Mouse (Mus musculus) kidney, adult 9 months (tissue): Measurements from ENCODE around the gene Gstm1.
"Not testable (repeated sequence)": the region's sequence is repeated elsewhere in the genome, so short reads cannot be mapped to it uniquely, and the experiment has no call there.

Source experiments
- DNase-seq: peaks from one replicate; pipeline ENCODE4 v3.0.0; 2022

Gstm1 gene

DNA sequence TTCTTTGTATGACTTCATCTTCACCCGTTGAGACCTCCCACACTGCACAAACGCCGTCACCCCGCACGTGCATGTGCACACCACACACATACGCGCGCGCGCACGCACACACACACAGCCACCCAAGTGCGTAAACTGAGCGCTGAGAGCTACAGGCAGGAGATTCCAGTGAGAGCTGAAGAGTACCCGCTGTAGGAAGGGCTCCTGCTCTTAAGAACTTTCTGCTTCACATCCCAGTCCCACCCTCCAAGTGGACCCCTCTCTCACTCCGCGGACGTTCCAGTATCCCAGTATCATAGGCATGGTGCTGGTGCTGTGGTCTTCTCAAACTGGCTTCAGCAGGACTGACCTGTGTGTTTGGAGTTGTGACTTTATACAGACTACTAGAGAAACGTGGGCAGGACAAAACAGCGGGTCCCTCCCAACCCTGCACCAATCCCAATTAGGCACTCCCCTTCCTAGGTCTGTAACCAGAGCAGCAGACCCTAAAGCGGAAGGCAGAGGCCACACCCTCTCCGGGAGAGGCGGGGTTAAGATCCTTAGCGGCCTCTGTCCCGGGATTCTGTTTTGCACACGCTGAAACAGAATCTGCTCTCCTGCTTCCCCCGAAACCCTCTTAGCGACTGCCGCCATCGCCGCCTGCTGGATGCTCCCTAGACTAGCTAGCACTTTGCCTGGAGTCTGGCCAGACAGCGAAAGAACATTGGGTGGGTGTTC, at the start of gene Gstm1:
Gene Gstm1, minus strand, starts transcription at position 501 of the 717 bp plus-strand sequence.
- DNase-seq, result peak; percentile 99

DNA sequence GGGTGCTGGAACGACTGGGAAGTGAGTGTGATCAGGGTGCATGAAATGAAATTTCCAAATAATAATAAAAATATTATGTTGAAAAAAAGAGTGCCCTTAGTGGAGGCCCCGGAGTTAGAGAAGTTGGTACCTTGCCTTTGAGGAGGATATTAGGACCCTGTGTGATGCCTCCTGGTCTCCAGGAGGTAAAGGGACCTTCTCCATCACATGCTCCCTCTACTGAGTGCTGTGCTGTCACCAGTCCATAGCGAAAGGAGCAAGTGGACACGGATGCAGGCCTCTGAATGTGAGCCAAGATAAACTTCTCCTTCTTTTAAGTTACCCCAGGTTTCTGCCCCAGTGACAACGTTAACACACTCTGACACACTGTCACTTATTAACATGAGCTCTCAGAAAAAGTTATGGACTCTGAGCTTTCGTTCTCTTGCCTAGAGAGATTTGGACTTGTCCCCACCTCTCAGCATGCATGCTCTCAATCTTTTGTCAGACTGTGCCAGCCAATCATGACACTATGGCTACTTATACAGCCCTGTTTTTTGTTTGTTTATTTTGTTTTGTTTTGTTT, 49.7 kb upstream of the Gstm1 start:
- peak; percentile 90 for DNase-seq

GRCm38 (mm10) chr3:108065551-108065950, 47.8 kb upstream of the Gstm1 start:
- no peak for DNase-seq

GRCm38 (mm10) chr3:108064672-108065071, 46.9 kb upstream of the Gstm1 start:
- no peak for DNase-seq

DNA sequence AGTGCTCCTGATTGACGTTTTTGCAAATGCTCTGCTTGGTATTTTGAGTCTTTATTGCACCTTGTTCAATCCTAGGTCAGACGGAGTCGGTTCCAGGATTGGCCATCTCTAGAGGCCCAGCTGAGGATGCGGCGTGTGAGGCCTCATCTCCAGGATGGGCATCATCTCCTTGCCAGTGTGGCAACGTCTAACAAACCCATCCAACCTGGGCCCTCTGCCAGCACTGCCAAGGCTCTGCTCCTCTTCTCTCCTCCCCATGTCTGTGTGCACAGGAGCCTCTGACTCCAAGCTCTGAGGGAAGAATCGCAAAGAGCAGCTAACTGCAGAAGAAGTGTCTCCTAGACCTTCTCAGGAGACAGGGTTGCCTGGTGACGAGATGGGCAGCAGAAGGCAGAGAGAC, 44.9 kb upstream of the Gstm1 start:
- no peak for DNase-seq

GRCm38 (mm10) chr3:108061420-108061819, 43.6 kb upstream of the Gstm1 start:
- DNase-seq, result peak; percentile 77

DNA sequence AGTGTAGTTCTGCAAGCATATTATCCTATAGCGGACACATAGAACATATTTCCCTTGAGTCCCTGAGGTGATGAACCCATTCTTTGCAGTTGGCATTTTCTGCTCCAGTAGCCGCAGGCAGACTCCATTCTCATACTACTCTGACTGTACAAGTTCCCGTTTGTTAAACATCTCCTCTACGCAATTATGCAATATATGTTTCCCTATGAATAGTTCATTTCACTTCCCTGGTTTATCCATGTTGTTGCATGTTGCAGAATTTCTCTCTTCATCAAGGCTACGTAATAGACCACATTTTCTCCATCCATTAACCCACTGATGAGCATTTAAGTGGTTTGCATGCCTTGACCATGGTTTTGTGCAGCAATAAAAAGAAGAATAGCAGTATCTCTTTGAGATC, 32.7 kb upstream of the Gstm1 start:
- no peak for DNase-seq

DNA sequence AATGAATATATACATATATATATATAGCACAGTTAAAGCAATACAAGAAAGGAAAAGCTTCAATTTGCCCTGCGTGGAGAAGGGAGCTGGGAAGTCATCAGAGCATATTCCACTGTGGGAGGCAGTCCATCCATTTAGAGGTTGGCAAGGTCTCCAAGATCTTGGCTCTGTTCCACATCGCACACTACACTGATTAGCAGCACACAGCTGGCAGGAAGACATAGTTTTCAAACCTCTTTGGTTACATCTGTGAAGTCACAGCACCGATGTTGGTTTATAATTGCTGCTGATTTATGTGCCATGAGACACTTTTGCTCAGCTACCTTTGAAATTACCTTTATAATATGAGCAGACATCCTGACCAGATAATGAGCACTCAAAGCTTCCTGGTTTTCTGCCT, 30.5 kb upstream of the Gstm1 start:
- no peak for DNase-seq

- no peak for DNase-seq
Observed at GRCm38 (mm10) chr3:108046944-108047655, 29.3 kb upstream of the Gstm1 start.

DNA sequence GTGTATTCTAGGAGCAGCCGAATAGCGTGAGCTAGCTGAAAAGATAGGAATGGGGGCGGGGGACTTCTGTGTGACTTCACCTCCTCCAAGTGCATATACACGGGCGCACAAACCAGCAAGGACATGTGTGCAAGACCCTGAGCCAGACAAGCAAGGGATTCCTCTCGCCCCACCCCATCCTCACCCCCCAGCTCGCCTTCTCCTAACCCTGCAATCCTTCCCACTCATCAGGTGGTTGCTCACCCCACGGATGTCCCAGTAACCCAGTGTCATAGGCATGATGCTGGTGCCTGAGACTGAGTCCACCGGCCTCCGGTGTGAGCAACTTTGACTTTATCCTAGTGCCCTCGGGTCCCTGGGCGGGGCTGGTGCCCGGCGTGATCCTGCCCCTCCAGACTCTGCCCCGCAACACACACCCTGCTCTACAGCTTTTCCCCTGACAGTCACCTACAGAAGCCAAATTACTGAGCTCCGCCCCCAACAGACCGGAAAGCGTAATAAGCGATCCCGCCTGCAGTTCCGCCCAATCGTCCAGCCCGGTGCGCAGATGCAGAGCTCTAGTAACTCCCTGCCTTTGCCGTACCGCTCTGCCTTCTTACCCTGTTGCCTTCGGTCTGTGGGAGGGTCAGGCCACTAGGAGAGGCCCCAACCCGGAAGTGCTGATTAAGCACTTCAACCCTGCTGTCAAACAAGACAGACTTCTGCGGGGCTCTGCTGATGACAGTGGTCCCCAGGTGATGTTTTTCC, 26.8 kb upstream of the Gstm1 start, which contains the start of gene Gstm4:
Gene Gstm4, minus strand, starts transcription at position 501 of the 747 bp plus-strand sequence.
- peak; percentile 95 for DNase-seq

GRCm38 (mm10) chr3:108033156-108033555, 15.4 kb upstream of the Gstm1 start:
- no peak for DNase-seq

GRCm38 (mm10) chr3:108032113-108032512, 14.3 kb upstream of the Gstm1 start:
- no peak for DNase-seq

GRCm38 (mm10) chr3:108028641-108029365, 11.0 kb upstream of the Gstm1 start:
- peak; percentile 77 for DNase-seq

DNA sequence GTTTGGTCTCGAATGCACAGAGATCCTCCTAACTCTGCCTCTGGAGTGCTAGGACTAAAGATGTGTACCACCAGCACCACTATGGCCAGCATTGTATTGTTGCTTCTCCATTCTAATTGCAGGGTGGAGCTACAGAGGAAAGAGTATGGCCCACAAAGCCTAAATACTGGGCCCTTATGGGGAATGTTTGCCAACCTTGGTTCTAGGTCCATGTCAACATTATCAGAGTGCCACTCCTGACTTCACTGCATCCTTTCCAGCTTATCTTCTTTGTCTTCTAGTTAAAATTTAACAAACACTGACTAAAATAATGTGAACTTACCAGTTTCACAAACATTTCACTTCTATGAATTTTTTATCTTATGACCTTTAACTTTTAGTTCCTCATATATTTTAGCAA, 8.8 kb upstream of the Gstm1 start:
- no peak for DNase-seq

- DNase-seq, result no peak
Observed at GRCm38 (mm10) chr3:108026049-108026448, 8.3 kb upstream of the Gstm1 start.

GRCm38 (mm10) chr3:108025318-108025717, 7.5 kb upstream of the Gstm1 start:
- DNase-seq, result peak; percentile 55

DNA sequence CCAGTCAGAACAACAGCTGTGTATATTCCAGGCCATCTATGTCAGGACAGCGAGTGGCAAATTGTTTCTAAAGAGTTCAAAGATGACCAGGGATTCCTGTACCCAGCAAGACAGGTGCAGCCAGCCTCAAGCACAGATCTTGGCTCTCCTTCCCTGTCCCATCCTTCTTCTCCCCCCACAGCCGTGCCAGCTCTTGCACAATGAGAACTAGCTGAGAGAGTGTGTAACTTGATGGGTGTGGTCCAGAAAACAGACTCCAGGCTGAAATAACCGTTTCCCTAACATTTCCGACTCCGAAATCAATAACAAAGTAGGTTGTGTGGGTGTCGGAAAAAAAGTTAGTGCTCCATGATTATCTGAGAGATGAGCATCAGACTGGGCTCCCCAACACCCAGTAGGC, 4.9 kb upstream of the Gstm1 start:
- DNase-seq, result no peak

DNA sequence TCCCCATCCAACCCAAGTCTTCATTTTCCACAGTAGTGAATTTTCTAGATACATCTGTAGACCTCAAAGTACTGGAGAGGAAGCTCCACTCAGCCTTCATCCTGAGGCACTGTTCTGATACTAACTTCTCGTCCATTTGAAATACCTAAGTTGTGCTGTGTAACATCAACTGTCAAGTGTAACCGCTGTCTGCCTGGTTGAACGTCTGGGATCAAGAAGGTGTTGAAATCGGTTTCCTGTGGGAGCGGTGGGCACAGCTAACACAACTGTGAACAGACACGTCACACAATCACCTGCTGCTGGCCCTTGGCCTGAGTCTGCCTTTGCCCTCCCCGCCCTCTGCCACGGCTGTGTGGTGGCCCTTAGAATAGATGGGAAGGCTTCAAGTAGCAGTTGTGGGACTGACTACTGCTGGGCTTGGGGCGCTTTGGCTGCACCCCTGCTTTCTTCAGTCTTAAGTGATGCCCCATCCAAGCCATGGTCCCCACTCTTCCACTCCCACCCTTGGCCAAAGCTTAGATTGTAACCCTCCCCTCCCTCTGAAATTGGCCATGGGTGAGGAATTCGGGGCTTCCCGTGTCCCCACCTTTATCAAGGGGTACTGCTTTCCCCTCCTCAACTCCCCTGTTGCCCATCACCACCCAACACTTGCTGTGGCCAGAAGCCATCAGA, 2.7 kb upstream of the Gstm1 start:
- DNase-seq, result not testable (repeated sequence)

- not testable (repeated sequence) for DNase-seq
Observed at GRCm38 (mm10) chr3:108019226-108019625, 1.5 kb upstream of the Gstm1 start.

- no peak for DNase-seq
Observed at GRCm38 (mm10) chr3:108018190-108018820, 532 bp upstream of the Gstm1 start.

- not testable (repeated sequence) for DNase-seq
Observed at GRCm38 (mm10) chr3:108016468-108016867, 1.3 kb downstream of the Gstm1 start.

- DNase-seq, result peak; percentile 59
Observed at GRCm38 (mm10) chr3:108014974-108015346, 2.8 kb downstream of the Gstm1 start.
